Comparison of ENCODE assay signal across 9 mouse cellular contexts in genomic region chr6:120987571-120988084, GRCm38 (mm10).
A peak's percentile ranks its signal among the peaks of the same experiment; 100 is the strongest.
DNase-seq lines count a peak whose midpoint lies in the region; ATAC-seq lines count a peak whose summit lies in the region.
"Had no signal": no experiment of that assay in that cellular context is flagged by ENCODE, and none has a peak within 500 bp of the region (broad histone marks: within the 10 kb centered on the region; RNA-seq: fewer than 3 reads in every experiment).

No protein-coding gene starts in this region.

- 56% methylated on average over 10 of the region's 10 CpGs for WGBS in forebrain, embryonic 14.5 days
- 45% methylated on average over 10 of the region's 10 CpGs for WGBS in forebrain, embryonic 16.5 days
- WGBS in midbrain, embryonic 13.5 days, result 59% methylated on average over 10 of the region's 10 CpGs
- WGBS in midbrain, embryonic 10.5 days, result 66% methylated on average over 10 of the region's 10 CpGs

- H3K27me3 ChIP-seq in forebrain, embryonic 14.5 days (replicated peaks; ENCODE audit: control insufficient read depth, insufficient read depth, low read length), result no peaks in the 10 kb centered on the region
- no peaks in the 10 kb centered on the region for H3K27me3 ChIP-seq in forebrain, embryonic 16.5 days (replicated peaks; ENCODE audit: control insufficient read depth, insufficient read depth, low read length)
- no peaks in the 10 kb centered on the region for H3K27me3 ChIP-seq in midbrain, embryonic 13.5 days
- no peaks in the 10 kb centered on the region for H3K27me3 ChIP-seq in midbrain, embryonic 10.5 days (ENCODE audit: low read depth, poor library complexity, severe bottlenecking)

- peaks cover under 1% of the 10 kb centered on the region; the same call in 1 of the 2 replicates for H3K36me3 ChIP-seq in forebrain, embryonic 14.5 days (ENCODE audit: control insufficient read depth, insufficient read depth, low read length)
- peaks cover 3% of the 10 kb centered on the region; the same call in 1 of the 2 replicates for H3K36me3 ChIP-seq in forebrain, embryonic 16.5 days (ENCODE audit: control insufficient read depth, insufficient read depth)
- peaks cover 12% of the 10 kb centered on the region for H3K36me3 ChIP-seq in midbrain, embryonic 13.5 days
- 0 out of 2 replicates have a peak, but pooled peaks cover 3% of the 10 kb centered on the region for H3K36me3 ChIP-seq in midbrain, embryonic 10.5 days

- H3K9me3 ChIP-seq in forebrain, embryonic 14.5 days (replicated peaks; ENCODE audit: control insufficient read depth, low read length), result no peaks in the 10 kb centered on the region
- no peaks in the 10 kb centered on the region for H3K9me3 ChIP-seq in forebrain, embryonic 16.5 days (ENCODE audit: control insufficient read depth, low read length)
- H3K9me3 ChIP-seq in midbrain, embryonic 13.5 days, result no peaks in the 10 kb centered on the region
- no peaks in the 10 kb centered on the region for H3K9me3 ChIP-seq in midbrain, embryonic 10.5 days (replicated peaks)
- H3K9me3 ChIP-seq: megakaryocyte, embryonic 14.5 days had no signal

- DNase-seq in forebrain, embryonic 14.5 days (ENCODE audit: low spot score), result no peak
- no peak for DNase-seq in midbrain, embryonic 10.5 days (ENCODE audit: low spot score)
- peak; percentile 99 for DNase-seq in heart, adult 11 months
- peak; percentile 51 for DNase-seq in mesoderm, embryonic 11.5 days (ENCODE audit: low read depth, low spot score)
- no peak for DNase-seq in ovary, postnatal 14 days (ENCODE audit: low spot score)

- H3K4me1 ChIP-seq in forebrain, embryonic 14.5 days (ENCODE audit: control insufficient read depth, insufficient read depth, low read length), result no peaks in the 10 kb centered on the region
- no peaks in the 10 kb centered on the region; the same call in 1 of the 2 replicates for H3K4me1 ChIP-seq in forebrain, embryonic 16.5 days (replicated peaks; ENCODE audit: control insufficient read depth, insufficient read depth, low read length)
- peaks cover 9% of the 10 kb centered on the region; the same call in 1 of the 2 replicates for H3K4me1 ChIP-seq in midbrain, embryonic 13.5 days (replicated peaks)
- peaks cover 8% of the 10 kb centered on the region; the same call in 1 of the 2 replicates for H3K4me1 ChIP-seq in midbrain, embryonic 10.5 days

- no peak overlapping the region for H3K9ac ChIP-seq in forebrain, embryonic 14.5 days (ENCODE audit: low read length)
- no peak overlapping the region for H3K9ac ChIP-seq in forebrain, embryonic 16.5 days (replicated peaks; ENCODE audit: low read depth, low read length)
- no peak overlapping the region for H3K9ac ChIP-seq in midbrain, embryonic 13.5 days (replicated peaks)

- peak overlapping the region; percentile 52; the same call in 1 of the 2 replicates for H3K27ac ChIP-seq in forebrain, embryonic 14.5 days (ENCODE audit: low read depth, low read length)
- no peak overlapping the region for H3K27ac ChIP-seq in forebrain, embryonic 16.5 days (ENCODE audit: low read length)
- H3K27ac ChIP-seq in midbrain, embryonic 13.5 days, result peak overlapping the region; percentile 20; the same call in 1 of the 2 replicates
- no peak overlapping the region; the same call in 1 of the 2 replicates for H3K27ac ChIP-seq in midbrain, embryonic 10.5 days (replicated peaks)

- no peak overlapping the region for H3K4me2 ChIP-seq in forebrain, embryonic 14.5 days (ENCODE audit: low read length)
- H3K4me2 ChIP-seq in forebrain, embryonic 16.5 days (ENCODE audit: low read length), result no peak overlapping the region
- no peak overlapping the region for H3K4me2 ChIP-seq in midbrain, embryonic 13.5 days (replicated peaks)

- ATAC-seq in forebrain, embryonic 14.5 days, result no peak
- no peak for ATAC-seq in forebrain, embryonic 16.5 days
- ATAC-seq in midbrain, embryonic 13.5 days, result 0 out of 2 replicates have a peak, but pooled peaks have one; percentile 24
- no peak for ATAC-seq in granulocyte monocyte progenitor cell, adult 5-6 weeks (replicated peaks; ENCODE audit: poor library complexity, severe bottlenecking)

- no peak overlapping the region for H3K4me3 ChIP-seq in forebrain, embryonic 14.5 days (ENCODE audit: low read depth, low read length)
- no peak overlapping the region for H3K4me3 ChIP-seq in forebrain, embryonic 16.5 days (replicated peaks; ENCODE audit: low read length)
- no peak overlapping the region for H3K4me3 ChIP-seq in midbrain, embryonic 13.5 days (replicated peaks)
- no peak overlapping the region for H3K4me3 ChIP-seq in midbrain, embryonic 10.5 days
- H3K4me3 ChIP-seq: megakaryocyte, embryonic 14.5 days had no signal

Comparison
In these comparisons a context has a peak if more than half of its experiments do, and no peak if none do; other contexts are left out.
1. H3K27ac ChIP-seq: peak in forebrain, embryonic 14.5 days (single experiment) and midbrain, embryonic 13.5 days (single experiment); none in forebrain, embryonic 16.5 days (single experiment) and midbrain, embryonic 10.5 days (single experiment).
2. DNase-seq: peak in heart, adult 11 months (single experiment) and mesoderm, embryonic 11.5 days (single experiment); none in forebrain, embryonic 14.5 days (single experiment), midbrain, embryonic 10.5 days (single experiment) and ovary, postnatal 14 days (single experiment).